Mouse (Mus musculus): Measurements from ENCODE around the gene G3bp2.

G3bp2 gene

DNA sequence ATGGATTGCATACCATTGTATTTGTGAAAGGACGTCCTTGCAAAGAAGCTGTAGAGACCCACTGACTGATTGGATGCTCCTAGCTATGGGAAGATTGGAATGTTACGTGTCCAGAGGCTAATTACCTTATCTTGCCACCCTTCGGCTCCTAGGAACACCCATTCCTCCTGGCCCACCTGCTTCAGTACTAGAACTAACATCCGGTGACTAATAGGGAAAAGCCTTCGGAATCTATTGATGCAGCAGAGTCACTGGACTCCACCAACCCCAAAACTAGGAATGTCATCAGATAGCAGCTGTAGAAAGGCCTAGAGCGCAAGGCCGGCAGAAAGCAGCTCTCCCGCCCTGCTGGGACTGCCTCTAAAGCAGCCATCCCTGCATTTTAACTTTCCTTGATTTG, 18.1 kb upstream of the G3bp2 start:
- DNase-seq (ENCODE audit: inconsistent age in 2 of 2, low spot score in 1 of 2), result no peak

DNA sequence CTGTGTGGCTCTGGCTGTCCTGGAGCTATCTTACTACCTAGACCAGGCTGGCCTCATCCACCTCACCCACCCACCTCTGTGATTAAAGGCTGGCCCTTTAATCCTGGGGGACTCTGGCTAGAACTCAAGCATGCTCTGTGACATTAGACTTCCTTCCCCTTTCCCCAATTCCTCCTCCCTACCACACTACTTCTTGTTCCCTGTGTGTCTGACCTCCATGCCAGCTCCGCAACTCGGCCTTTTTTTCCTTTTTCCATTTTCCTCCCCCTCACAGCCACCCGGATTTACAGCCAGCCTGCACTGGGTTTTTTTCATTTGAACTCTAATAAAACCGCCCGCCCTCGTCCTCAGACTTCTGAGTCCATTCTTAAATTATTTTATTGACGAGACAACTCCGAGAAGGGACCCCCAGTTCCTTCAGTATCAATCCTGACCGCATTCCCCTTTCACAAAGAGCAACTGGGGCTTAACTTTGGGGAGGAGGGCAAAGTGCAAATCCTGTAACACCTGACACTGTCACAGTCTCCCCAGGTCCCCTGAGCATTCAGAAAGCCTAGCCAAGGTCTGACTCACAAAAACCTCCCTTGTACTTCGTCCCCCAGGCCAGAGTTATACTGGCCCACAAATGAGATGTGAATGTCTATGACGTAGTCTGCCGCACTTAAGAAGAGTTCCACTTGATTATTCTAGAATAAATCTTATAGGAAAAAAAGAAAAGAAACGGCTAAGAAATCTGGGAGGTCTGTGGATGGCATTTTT, 15.0 kb upstream of the G3bp2 start:
- peak in 1 of 2 experiments; percentile 35 for DNase-seq (ENCODE audit: inconsistent age in 2 of 2, low spot score in 1 of 2)

DNA sequence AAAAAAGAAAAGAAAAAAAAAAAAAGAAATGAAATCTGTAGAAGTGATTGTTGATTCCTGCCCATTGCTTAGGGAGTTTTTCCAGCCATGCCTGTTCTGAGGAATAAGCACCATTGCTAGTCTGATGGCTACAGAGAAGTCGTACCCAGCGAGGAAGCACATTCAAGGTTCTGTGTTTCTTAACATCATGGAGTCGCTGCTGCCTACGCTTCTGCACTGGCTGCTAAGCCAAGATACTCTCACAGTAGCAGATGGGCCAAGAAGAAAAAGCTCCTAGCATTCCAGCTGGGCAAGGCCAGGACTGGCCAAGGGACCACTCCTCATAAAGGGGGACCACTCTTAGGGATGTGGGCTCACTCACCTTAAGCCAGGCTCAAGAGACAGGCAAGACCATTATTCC, 14.3 kb upstream of the G3bp2 start:
- DNase-seq (ENCODE audit: inconsistent age in 2 of 2, low spot score in 1 of 2), result no peak

DNA sequence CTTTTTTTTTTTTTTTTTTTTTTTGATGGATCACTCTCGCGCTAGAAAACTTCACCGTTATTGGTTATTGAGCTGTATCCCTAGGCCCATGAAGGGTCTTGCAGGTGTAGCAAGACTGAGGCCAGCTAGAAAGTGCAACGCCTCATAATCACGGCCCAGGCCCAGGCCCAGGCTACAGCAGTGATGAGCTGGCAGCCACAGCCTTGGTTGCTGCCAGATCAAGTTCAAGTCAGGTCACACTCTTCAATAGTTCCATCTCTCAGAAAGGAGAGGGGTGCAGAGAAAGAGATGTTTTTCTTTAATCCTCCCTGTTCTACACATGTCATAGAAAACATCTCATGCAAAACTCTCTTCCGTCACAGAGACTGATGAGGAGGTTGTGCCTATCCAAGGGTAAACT, 13.3 kb upstream of the G3bp2 start:
- peak in 1 of 2 experiments; percentile 65 for DNase-seq (ENCODE audit: inconsistent age in 2 of 2, low spot score in 1 of 2)

DNA sequence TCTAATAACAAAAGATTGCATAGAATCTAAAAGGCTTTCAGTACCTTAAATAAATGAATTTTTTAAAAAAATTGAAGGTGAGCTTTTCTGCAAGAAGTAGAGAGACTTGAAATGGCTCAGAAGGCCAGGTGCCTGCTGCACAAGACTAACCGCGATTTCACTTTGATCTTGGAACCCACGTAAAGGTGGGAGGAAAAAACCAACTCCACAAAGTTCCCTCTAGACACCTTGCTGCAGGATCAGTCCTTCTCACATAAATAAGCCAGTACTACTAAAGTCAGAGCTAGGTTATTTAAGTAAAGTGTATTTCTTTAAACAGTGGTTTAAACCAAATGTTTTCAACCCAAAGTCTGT, 10.5 kb upstream of the G3bp2 start:
- no peak for DNase-seq (ENCODE audit: inconsistent age in 2 of 2, low spot score in 1 of 2)

DNA sequence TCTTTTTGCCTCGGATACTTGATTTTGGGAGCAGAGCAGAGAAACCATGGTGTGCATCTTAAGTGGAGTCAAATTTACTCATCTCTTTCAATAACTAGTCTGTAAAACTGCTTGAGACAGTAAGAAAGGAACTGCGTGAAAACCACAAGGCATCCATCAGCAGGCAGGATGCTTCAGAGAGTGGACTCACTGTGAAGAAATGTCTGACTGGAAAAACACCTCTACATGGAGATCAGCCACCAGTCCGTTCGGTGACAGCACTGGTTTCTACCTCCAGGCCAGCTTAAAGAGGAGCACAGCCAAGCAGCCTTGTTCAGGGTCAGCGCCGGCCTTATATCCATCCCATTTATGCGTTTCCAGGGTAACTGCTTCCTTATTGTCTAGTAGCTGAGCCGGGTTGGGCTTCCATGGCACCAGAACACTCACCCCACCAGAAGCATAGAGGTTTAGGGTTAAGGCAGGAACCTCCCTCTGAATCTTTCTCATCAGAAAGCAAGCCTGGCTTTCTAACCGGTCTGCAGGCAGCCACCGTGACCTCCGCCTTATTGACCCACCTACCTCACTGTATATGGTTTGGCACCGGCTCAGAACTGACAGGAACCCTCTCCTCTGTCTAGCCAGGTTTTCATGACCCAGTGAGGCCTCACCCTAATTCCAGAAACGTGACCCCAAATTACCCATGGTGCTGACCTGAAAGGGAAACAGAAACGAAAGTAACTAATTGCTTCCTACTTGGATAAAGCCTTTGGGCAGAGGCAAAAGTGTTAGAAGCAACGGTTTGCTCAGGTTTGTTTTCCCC, 9.9 kb upstream of the G3bp2 start:
- peak in 1 of 2 experiments; percentile 61 for DNase-seq (ENCODE audit: inconsistent age in 2 of 2, low spot score in 1 of 2)

DNA sequence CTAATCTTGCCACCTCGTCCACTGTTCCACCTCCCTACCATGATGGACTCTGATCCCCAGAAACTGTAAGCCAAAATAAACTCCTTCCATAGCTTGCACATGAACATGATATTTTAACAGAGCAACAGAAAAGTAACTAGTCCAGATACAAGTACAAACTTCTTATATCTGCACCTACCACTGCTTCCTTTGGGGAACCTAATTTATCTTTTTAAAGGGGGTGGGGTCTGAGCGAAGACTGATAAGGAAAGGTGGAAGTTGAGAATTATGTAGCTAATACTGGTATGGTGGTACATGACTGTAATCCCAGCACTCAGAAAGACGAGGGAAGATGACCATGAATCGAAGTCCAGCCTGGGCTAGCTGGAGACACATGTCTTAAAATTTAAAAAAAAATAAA, 4.0 kb upstream of the G3bp2 start:
- no peak for DNase-seq (ENCODE audit: inconsistent age in 2 of 2, low spot score in 1 of 2)

DNA sequence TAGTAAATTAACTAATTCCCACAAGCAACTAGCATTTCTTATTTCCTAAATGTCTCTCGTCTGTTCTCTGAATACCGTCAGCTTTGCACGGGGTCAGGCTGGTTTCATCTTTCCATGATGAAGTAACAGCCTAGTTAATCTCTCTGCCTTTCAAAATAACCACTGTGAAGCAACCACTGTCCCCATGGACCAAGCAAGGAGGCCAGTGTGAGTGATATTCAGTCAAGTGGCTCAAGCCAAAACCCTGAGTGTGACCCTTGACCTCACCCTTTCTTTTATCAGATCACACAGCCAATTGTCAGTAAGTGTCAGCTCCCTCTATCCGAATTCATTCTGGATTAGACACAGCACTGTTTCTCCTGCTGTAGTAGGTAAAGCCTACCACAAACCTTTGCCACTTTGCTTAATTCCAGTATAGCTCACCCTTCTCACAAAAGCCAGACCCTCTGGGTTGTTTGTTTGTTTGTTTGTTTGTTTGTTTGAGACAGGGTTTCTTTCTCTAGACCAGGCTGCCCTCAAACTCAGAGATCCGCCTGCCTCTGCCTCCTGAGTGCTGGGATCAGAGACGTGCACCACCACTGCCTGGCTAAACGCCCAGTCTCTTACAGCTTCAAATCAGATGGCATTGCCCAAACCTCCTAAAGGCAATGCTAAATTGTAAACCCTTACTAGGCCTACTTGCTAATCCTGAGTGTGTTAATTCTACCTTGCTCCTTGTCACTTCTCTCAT, 2.5 kb upstream of the G3bp2 start:
- peak in 1 of 2 experiments; percentile 69 for DNase-seq (ENCODE audit: inconsistent age in 2 of 2, low spot score in 1 of 2)

DNA sequence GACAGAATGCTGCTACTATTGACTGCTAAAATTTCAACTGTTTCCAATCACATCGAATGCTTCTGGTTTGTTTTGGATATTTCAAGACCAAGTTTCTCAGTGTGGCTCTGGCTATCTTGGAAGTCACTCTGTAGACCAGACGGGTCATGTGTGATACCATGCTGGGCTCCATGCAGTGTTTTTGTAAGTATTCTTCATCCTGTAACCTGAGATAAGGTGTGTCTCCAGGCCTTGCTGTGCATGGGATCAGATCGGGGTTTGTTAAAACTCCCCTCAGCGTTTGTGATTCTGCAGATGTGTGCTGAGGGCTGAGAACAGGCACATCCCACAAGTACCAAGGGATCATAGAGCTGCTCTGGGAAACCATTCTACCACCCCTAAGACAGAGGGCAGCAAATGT, 1.7 kb upstream of the G3bp2 start:
- no peak for DNase-seq (ENCODE audit: inconsistent age in 2 of 2, low spot score in 1 of 2)

DNA sequence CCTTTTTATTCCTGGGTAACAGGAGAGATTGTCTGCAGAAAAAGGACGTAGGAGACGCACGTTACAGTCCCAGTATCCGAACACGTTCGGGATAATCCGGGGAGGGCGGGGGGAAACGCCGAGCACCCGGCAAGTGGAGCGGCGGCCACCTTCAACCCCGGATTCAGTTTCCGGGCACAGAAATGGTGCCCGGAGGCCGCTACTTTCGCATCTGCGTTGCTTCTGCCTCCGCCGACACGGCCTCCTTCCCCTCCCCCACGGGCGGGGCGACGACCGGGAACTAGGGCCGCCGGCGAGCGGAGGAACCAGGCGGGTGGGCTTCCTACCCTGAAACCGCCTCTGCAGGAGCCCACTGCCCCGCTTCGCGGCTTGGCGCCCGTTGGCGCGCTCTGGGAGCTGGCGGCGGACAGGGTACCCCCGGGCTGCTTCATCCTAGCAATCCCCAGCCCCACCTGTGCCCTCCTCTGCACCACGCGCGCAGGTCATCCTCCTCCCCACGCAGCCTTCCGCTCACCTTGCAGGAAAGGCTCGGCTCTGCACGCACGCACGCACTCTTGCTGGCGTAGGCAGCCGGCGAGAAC, 608 bp downstream of the G3bp2 start:
- peak; percentile 81 to 92 for DNase-seq (ENCODE audit: inconsistent age in 2 of 2, low spot score in 1 of 2)

DNA sequence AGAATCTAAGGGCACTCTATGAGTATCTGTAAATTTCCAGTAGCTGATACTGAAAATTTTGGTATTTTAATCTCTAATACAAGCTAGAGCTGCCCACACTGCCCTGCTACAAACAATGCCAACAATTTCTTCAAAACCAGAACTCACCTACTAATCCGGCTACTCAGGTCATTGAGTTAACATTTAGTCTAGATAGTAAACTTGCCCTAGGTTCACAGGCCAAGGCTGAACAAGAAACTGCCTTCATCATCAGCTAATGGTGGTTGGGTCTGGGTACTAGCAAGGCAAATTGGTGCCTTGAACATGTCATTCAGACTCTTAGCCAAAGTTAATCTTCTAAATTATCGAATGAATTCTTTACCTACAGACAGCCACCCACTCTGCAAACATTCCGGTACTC, 2.2 kb downstream of the G3bp2 start:
- DNase-seq (ENCODE audit: inconsistent age in 2 of 2, low spot score in 1 of 2), result peak in 1 of 2 experiments; percentile 58

DNA sequence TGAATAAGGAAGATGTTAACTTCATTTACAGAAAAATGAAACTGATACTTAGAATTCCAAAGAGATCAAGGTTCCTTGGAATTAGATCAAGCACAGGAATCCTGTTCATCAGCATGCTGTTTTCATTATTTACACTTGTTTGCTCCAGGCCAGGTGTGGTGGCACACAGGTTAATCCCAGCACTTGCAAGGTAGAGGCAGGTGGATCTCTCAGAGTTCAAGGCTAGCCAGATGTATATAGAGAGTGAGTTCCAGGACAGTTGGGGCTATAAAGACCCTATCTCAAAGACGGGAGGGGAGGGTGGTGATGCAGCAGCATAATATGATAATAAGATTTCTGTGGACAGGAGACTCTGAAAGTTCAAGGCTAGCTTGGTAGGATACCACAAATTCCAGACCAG, 3.1 kb downstream of the G3bp2 start:
- DNase-seq (ENCODE audit: inconsistent age in 2 of 2, low spot score in 1 of 2), result peak; percentile 39 to 73

DNA sequence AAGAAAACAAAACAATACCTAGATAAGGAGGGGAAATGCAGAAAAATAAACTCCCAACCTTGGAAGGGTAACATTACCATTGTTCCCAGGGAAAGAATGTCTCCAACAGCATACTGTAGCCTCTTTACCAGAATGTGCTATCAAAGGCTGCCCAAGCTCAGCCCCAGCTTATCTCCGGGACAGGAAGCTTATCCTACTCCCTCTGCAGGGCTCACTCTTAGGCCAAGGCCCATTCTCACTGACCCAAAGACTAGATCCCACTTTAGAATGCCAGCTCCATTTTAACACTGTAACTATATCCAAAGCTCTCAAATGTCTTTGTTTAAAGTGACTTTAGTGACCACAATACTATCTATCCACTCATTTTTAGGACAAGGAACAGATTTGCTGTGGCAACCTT, 4.2 kb downstream of the G3bp2 start:
- peak in 1 of 2 experiments; percentile 50 for DNase-seq (ENCODE audit: inconsistent age in 2 of 2, low spot score in 1 of 2)

DNA sequence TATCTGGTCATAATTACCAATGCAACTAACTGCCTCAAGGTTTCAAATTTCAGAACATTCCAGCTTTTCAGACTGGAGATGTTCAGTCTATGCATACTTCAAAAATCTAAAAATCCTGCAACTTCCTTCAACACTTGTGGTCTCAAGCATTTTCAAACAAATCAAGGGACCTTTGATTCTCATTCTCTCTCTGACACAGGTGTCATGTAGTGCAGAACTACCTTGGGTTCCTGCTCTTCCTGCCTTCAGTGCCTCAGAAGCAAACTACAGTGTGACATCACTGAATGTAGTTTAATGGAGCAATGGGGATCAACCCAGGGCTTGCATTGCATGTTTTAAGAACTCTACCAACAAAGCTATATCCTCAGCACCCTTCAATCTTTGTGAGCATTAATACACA, 4.8 kb downstream of the G3bp2 start:
- no peak for DNase-seq (ENCODE audit: inconsistent age in 2 of 2, low spot score in 1 of 2)

DNA sequence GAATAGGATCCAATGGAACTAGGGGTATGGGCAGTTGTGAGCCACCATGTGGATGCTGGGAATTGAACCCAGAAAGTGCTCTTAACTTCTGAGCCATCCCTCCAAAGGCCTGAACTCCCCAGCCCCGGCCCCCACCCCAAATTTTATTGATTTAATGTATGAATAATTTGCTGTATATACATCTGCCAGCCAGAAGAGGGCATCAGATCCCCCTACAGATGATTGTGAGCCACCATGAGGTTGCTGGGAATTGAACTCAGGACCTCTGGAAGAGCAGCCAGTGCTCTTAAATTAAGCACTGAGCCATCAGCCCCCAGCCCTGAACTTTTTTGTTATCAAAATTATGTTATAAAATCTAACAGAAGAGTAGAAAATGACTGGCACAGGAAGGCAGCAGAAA, 7.2 kb downstream of the G3bp2 start:
- DNase-seq (ENCODE audit: inconsistent age in 2 of 2, low spot score in 1 of 2), result peak in 1 of 2 experiments; percentile 38

DNA sequence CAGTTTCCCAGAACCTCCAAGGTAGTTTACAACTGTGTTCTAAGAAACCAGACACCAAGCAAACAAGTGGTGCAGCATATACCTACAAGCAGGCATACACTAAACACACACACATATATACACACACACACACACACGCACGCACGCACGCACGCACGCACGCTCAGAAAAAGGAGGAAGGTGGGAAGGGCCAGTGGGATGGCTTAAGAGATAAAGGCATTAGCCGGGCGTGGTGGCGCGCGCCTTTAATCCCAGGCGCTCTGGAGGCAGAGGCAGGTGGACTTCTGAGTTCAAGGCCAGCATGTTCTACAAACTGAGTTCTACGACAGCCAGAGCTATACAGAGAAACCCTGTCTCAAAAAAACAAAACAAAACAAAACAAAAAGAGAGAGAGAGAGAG, 9.5 kb downstream of the G3bp2 start:
- no peak for DNase-seq (ENCODE audit: inconsistent age in 2 of 2, low spot score in 1 of 2)

DNA sequence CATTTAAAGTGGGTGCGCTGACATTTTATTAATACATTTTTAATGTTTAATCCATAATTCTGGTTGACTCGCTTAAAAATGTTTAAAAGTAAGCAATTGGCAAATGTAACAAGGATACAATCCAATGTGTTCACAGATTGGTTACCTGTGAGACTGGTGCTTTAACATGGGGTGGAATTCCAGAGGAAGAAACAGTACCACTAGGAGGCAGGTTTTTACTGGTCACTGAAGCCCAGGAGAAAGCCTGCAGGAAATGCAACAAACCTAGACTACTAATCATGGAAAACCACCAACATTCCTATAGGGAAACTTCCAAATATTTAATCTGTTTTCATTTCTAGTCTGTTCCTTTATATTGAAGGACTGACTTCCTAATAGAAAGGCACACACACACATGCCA, 20.3 kb downstream of the G3bp2 start:
- no peak for DNase-seq (ENCODE audit: inconsistent age in 2 of 2, low spot score in 1 of 2)

DNA sequence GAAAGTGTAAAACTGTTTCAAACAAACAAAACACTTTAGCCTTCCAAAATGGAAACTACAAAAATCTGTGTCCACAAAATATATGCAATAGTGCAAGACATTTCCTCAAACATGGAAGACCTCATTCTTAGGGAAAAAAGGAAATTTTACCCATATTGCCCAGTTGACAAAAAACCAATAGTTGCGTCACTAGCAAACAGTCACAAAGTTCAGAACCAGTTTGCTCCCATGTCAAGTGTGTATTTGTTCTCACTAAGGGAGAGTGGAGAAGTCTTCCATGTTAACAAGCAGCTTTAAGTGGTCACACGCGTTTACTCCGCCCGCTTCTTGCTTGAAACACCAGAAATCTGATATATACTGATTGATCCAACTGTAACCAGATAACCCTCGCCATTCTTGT, 30.7 kb downstream of the G3bp2 start:
- no peak for DNase-seq (ENCODE audit: inconsistent age in 2 of 2, low spot score in 1 of 2)

DNA sequence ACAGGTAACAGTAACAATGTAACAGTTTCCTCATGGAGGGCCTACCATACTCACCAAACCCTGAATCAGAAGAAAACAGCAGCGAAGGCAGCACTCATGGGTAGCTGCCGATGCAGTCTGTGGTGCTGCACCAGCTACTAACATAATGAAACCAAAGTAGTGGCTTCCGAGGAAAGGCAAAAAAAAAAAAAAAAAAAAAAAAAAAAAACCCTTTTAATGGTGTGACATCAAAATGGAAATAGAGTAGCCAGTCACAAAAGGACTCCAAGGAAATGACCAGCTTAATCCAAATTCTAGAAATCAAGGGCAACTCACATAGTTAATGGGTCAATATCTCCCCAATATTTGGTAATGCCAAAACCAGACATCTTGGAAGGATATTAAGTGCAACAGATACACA, 33.1 kb downstream of the G3bp2 start:
- no peak for DNase-seq (ENCODE audit: inconsistent age in 2 of 2, low spot score in 1 of 2)

DNA sequence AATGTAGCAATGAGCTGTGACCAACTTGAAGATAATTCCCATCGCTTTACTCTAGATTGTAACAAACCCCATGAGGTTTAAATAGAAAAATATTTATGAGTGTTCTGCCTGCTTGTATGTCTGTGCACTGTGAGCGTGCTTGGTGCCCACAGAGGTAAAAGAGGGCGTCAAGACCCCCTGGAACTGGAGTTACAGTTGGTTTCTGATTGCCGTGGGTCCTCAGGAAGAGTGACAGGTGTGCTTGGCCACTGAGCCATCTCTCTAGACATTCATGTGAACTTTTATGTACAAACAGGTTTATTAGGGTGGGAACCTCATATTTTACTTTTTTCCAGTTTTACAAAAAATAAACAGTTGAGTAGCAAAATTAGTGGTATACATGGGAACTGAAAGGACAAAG, 39.7 kb downstream of the G3bp2 start, which contains the start of gene Cdkl2:
Cdkl2 (minus strand) TSS at position 101 of the 400 bp plus-strand sequence.
- no peak for DNase-seq (ENCODE audit: inconsistent age in 2 of 2, low spot score in 1 of 2)

All from adrenal gland, adult (tissue).